Mouse (Mus musculus) kidney, postnatal 36 days (tissue): ENCODE data around the gene Sgms2.

Experiments
- DNase-seq, 2 experiments: peaks; one replicate each; pipeline ENCODE4 v3.0.0; 2021 to 2022; ENCODE audit warnings: mixed read lengths in 2 of 2

The Sgms2 gene

DNA sequence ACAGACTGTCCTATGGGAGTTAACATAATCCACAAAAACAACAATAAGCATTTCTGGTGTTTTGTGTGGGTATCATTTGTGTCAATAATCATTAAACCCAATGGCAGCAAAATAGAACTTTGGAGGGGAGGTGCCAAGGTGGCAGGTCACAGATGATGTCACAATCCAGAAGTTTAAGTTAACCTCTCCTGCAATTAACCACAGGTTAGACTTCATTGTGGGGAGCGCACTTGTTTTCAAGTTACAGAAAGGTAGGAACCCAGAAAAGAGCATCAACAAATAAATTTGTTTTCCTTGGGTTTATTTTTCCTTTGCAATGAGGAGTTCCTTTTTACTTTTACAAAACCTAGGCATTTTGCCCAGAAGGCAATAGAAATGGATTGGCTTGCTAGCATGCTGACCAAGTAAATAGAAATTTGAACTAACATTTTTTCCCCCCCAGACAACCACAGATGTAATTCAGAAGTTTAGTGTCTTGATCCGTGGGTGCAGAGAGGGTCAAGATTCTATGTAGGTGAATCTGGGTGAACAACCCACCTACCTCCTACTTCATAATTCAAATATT is at the start of gene Sgms2:
Gene Sgms2, minus strand, starts transcription at position 51 of the 565 bp plus-strand sequence.
- DNase-seq = no peak

- no peak for DNase-seq
Observed at GRCm38 (mm10) chr3:131525229-131525628, 34.0 kb upstream of the Sgms2 start.

DNA sequence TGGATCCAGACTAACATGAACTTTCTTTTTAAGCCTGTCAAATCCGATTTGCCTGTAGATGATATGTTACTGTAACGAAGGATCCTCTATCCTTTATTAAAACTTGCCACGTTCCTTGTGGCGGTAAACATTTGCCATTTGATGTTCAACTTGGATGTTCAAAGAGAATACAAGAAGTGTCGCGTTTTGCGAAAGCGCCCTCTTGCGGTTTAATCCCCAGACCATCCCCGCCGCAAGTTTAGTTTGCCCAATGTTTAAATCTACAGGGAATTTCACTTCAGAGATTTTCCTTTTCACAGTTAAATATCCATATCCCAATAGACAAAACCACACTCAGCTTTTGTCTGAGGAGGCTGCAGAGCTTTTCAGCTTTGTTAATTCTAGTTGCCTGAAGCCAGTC is 33.6 kb upstream of the Sgms2 start:
- peak; percentile 32 to 83 for DNase-seq

DNA sequence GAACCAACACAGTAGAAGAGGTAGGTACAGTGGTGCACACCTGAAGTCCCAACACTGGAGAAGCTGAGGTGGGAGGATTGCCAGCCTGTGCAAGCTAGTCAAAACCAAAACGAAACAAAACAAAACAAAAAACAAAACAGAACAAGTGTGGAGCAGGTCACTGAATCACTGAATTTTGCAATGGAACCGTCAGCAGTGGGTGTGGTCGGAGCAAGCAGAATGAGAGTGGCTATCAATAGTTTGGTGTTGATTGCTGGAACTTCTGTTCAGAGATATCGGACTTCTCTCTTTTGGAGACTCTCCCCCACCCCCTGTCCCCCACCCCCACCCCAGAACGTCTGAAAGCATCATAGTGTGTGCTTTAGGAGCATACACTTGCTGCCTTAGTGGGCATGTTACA is 33.0 kb upstream of the Sgms2 start:
- no peak for DNase-seq

- DNase-seq = no peak
Observed at GRCm38 (mm10) chr3:131523749-131524148, 32.5 kb upstream of the Sgms2 start.

GRCm38 (mm10) chr3:131522243-131522642 is 31.0 kb upstream of the Sgms2 start:
- peak in 1 of 2 experiments; percentile 14 for DNase-seq

- DNase-seq = no peak
Observed at GRCm38 (mm10) chr3:131521206-131521605, 30.0 kb upstream of the Sgms2 start.

- no peak for DNase-seq
Observed at GRCm38 (mm10) chr3:131517756-131518155, 26.5 kb upstream of the Sgms2 start.

- DNase-seq = peak in 1 of 2 experiments; percentile 34
Observed at GRCm38 (mm10) chr3:131516332-131516999, 25.3 kb upstream of the Sgms2 start.

- peak; percentile 37 to 54 for DNase-seq
Observed at GRCm38 (mm10) chr3:131511616-131512015, 20.4 kb upstream of the Sgms2 start.

DNA sequence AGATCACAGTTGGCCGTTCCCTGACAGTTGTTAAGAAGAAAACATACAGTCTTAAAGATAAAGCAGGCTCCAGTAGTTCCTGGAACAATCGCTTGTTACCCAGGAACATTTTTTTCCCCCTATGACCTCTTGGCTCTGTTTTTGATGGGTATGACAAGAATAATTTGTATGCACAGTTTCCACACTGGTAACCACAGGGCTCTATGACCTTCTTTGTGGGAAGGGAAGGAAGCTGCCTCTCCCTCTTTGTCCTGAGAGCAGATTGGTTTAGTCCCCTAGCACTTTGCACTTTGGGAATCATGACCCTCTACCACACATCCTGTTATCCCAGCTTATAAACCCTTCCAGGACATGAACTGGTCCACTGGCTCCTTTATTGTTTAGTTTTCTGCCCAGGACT is 16.8 kb upstream of the Sgms2 start:
- DNase-seq = no peak

GRCm38 (mm10) chr3:131504595-131505223 is 13.5 kb upstream of the Sgms2 start:
- peak in 1 of 2 experiments; percentile 39 for DNase-seq

GRCm38 (mm10) chr3:131501677-131502370 is 10.6 kb upstream of the Sgms2 start:
- no peak for DNase-seq

GRCm38 (mm10) chr3:131499651-131500050 is 8.4 kb upstream of the Sgms2 start:
- no peak for DNase-seq

DNA sequence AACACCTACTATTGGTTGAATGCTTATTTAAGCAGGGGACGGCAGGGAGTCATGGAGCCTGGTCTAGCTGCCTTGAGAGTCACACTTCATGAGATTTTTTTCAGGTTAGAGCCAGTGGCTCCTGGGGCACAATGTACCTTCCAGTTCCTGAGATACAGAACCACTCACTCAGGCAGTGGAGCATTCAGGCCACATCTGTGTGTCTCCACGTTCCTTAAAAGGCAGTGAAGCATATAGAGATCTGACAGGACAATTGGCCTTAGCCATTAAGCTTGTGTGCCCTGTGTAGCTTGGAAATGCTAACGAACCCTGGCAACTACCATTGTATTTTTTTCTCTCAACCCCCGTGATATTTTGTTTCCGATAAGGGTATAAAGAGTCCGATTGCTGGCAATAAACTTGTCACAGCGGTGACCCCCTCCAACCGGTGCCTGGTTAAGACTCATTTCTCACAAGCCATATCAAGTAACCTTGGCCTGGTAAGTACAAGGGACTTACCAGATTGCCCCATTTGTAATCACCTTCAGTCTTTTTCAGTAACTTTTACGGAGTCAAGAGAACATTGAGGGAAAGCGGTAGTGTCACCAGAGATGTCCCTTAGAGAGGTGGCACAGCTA is 5.4 kb upstream of the Sgms2 start:
- DNase-seq = no peak

DNA sequence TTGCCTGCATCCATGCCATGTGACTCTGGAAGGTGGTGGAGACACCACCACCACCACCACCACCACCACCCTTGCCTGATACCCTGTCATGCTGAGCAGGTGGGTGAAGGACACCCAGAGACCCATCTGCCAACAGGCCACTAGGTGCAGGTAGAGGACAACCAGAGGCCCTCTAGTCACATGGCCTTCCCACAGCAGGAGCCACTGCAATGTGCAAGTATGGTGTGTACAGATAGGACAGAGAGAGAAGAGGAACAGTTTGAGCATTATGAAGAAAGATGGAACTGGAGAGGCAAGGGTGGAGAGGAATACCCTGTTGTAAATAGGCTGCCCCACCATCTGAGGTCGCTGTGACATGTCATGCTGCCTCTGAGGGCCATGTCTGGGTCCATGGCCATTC is 3.9 kb upstream of the Sgms2 start:
- no peak for DNase-seq

- DNase-seq = no peak
Observed at GRCm38 (mm10) chr3:131493194-131493593, 2.0 kb upstream of the Sgms2 start.

DNA sequence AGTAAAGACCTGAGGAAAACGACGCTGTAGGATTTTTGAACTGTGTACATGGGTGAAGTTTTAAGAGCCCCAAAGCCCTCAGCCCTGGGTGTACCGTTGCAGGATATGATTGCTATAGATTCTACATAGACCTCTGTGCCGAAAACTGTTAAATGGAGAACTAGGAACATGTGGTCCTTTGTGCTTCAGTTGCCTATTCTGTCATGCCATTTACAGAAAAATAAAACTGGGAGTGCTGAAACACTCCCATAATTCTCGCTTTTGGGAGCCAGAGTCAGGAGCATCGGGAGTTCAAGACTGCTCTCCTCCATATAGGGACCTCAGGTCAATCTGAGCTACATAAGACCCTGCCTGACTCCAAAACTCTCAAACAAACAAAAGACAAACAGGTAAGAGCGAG is 769 bp upstream of the Sgms2 start:
- no peak for DNase-seq

GRCm38 (mm10) chr3:131490143-131490908 is 885 bp downstream of the Sgms2 start:
- peak; percentile 79 to 83 for DNase-seq

DNA sequence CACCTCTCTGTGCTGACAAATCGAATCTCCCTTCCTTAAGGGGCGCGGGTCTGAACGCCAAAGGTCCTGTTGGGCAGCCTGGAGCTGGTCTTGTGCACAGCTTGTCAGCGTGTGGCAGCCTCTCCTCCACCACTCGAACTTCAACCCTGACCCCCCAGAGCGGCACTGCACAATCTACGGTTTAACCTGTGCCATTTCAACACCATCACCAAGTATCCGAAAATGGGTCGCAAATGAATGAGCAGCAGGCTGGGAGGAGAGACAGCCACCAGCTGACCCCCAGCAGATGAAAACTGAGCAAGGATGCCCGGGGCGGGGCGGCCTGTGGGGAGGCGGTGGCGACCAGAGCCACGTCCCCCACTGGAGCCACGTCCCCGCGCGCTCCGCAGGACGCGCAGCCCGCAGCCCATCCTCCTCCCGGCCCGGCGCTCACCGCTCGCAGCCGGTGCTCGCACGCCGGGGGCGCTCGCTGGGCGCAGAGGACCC is 1.5 kb downstream of the Sgms2 start:
- peak; percentile 84 to 86 for DNase-seq

DNA sequence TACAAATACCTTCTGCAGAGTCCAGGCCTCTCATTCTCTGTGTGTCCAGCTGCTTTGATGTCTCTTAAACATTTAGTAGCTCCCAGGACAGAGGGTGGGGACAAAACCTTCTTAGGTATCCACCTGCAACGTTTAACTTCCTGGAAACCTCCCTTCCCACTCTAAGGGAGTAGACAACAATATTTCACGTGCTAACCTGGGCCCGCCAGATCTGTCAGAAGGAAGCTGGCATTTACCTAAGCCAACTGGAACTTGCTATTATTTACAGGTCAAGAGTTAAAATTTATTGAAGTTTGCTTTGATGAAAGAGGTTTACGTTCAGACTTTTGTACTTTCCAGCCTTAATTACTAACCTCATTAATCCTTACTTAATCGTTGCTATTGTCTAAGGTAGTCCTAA is 2.2 kb downstream of the Sgms2 start:
- peak; percentile 51 to 57 for DNase-seq

- peak; percentile 62 to 88 for DNase-seq
Observed at GRCm38 (mm10) chr3:131488403-131488802, 2.8 kb downstream of the Sgms2 start.
